Mouse (Mus musculus) fibroblast of lung, adult 2 months (primary cell): Measurements from ENCODE around the gene Fam240a.

Source experiments
- DNase-seq: peaks from one replicate; pipeline ENCODE4 v3.0.0-alpha.2; 2011; ENCODE audit warnings: low read depth

The Fam240a gene

GRCm38 (mm10) chr9:110916786-110917185 lies at the start of gene Fam240a:
Gene Fam240a, minus strand, starts transcription at chr9:110916861.
- no peak for DNase-seq

GRCm38 (mm10) chr9:110965910-110966231 lies 49.2 kb upstream of the Fam240a start:
- no peak for DNase-seq

GRCm38 (mm10) chr9:110965062-110965909 lies 48.6 kb upstream of the Fam240a start:
- DNase-seq, result no peak

GRCm38 (mm10) chr9:110963566-110964115 lies 47.0 kb upstream of the Fam240a start:
- DNase-seq, result no peak

- no peak for DNase-seq
Measured at GRCm38 (mm10) chr9:110961386-110961785, 44.7 kb upstream of the Fam240a start.

- DNase-seq, result no peak
Measured at GRCm38 (mm10) chr9:110960230-110961149, 43.8 kb upstream of the Fam240a start.

GRCm38 (mm10) chr9:110959669-110960068 lies 43.0 kb upstream of the Fam240a start:
- no peak for DNase-seq

GRCm38 (mm10) chr9:110955962-110956361 lies 39.3 kb upstream of the Fam240a start:
- DNase-seq, result no peak

GRCm38 (mm10) chr9:110954681-110955445 lies 38.2 kb upstream of the Fam240a start:
- DNase-seq, result no peak

GRCm38 (mm10) chr9:110953550-110954461 lies 37.1 kb upstream of the Fam240a start:
- DNase-seq, result no peak

- DNase-seq, result no peak
Measured at GRCm38 (mm10) chr9:110952931-110953549, 36.4 kb upstream of the Fam240a start.

GRCm38 (mm10) chr9:110952398-110952797 lies 35.7 kb upstream of the Fam240a start:
- no peak for DNase-seq

GRCm38 (mm10) chr9:110951866-110952265 lies 35.2 kb upstream of the Fam240a start:
- no peak for DNase-seq

GRCm38 (mm10) chr9:110951397-110951796 lies 34.7 kb upstream of the Fam240a start, which contains the start of gene Lrrc2:
Gene Lrrc2, plus strand, starts transcription at chr9:110951545.
- DNase-seq, result no peak

- DNase-seq, result no peak
Measured at GRCm38 (mm10) chr9:110950109-110950508, 33.4 kb upstream of the Fam240a start.

- no peak for DNase-seq
Measured at GRCm38 (mm10) chr9:110948813-110949310, 32.2 kb upstream of the Fam240a start.

GRCm38 (mm10) chr9:110947900-110948299 lies 31.2 kb upstream of the Fam240a start:
- no peak for DNase-seq

GRCm38 (mm10) chr9:110947261-110947661 lies 30.6 kb upstream of the Fam240a start:
- no peak for DNase-seq

GRCm38 (mm10) chr9:110946548-110947044 lies 29.9 kb upstream of the Fam240a start:
- no peak for DNase-seq

GRCm38 (mm10) chr9:110945926-110946325 lies 29.3 kb upstream of the Fam240a start, which contains the start of gene Tdgf1:
Gene Tdgf1, minus strand, starts transcription at chr9:110946158.
- no peak for DNase-seq
